Mouse (Mus musculus): ENCODE results near the gene Vps45. TPM values are rescaled to one million over a fixed set of nuclear protein-coding genes. Genes with fewer than 3 reads are reported as not detected.

Gene Vps45
- total RNA-seq, 2 experiments from 2014 or later = 19.6 to 19.8 TPM

Other genes starting within 250 kb of the Vps45 start
- gene Rprd2, start 239.6 kb downstream of the Vps45 start, total RNA-seq (2021) = 10 to 100 TPM; 33.2 to 37.4 TPM
- gene Prpf3, start 202.6 kb downstream of the Vps45 start, total RNA-seq (2021) = 10 to 100 TPM; 16.6 to 16.9 TPM
- gene Mrps21, start 186.9 kb downstream of the Vps45 start, total RNA-seq (2021) = 100 to 1,000 TPM; 317 to 349 TPM
- 1 to 10 TPM; 3.5 to 6.3 TPM for gene Ciart, start 176.2 kb downstream of the Vps45 start, total RNA-seq (2021)
- gene BC028528, start 166.5 kb downstream of the Vps45 start, total RNA-seq (2021) = 1 to 10 TPM; 1.7 to 2.2 TPM
- gene Aph1a, start 164.5 kb downstream of the Vps45 start, total RNA-seq (2021) = 10 to 100 TPM; 41.0 to 50.4 TPM
- 10 to 100 TPM; 54.2 to 76.9 TPM for gene Car14, start 153.8 kb downstream of the Vps45 start, total RNA-seq (2021)
- 10 to 100 TPM; 75.9 to 97.2 TPM for gene Anp32e, start 129.2 kb downstream of the Vps45 start, total RNA-seq (2021)
- 10 to 100 TPM; 13.9 to 22.0 TPM for gene Plekho1, start 62.5 kb downstream of the Vps45 start, total RNA-seq (2021)
- gene Otud7b, start 46.1 kb upstream of the Vps45 start, total RNA-seq (2021) = 10 to 100 TPM; 57.4 to 58.2 TPM
- gene Mtmr11, start 103.5 kb upstream of the Vps45 start, total RNA-seq (2021) = 1 to 10 TPM; 2.0 to 3.1 TPM
- gene Sf3b4, start 113.9 kb upstream of the Vps45 start, total RNA-seq (2021) = 10 to 100 TPM; 12.1 to 14.4 TPM
- under 1 TPM; 0.17 to 0.21 TPM for gene Sv2a, start 122.7 kb upstream of the Vps45 start, total RNA-seq (2021)
- gene Bola1, start 161.2 kb upstream of the Vps45 start, total RNA-seq (2021) = 10 to 100 TPM; 27.8 to 31.6 TPM
- 1 to 10 TPM in 1 of 2 experiments, under 1 TPM in 1; 0.62 to 1.8 TPM for gene Hist2h2ab, start 161.4 kb upstream of the Vps45 start, total RNA-seq (2021)
- 10 to 100 TPM in 1 of 2 experiments, 1 to 10 TPM in 1; 6.7 to 12.5 TPM for gene Hist2h2ac, start 162.4 kb upstream of the Vps45 start, total RNA-seq (2021)
- gene Hist2h2be, start 162.7 kb upstream of the Vps45 start, total RNA-seq (2021) = 1 to 10 TPM; 4.2 to 6.2 TPM
- 1 to 10 TPM; 4.7 to 4.9 TPM for gene Hist2h3c2, start 180.7 kb upstream of the Vps45 start, total RNA-seq (2021)
- gene Hist2h2aa2, start 181.8 kb upstream of the Vps45 start, total RNA-seq (2021) = 100 to 1,000 TPM; 170 to 186 TPM
- gene Hist2h2aa1, start 187.0 kb upstream of the Vps45 start, total RNA-seq (2021) = 1 to 10 TPM; 2.8 to 4.7 TPM
- not detected for gene Hist2h3c1, start 188.2 kb upstream of the Vps45 start, total RNA-seq (2021)
- 1 to 10 TPM; 4.6 to 7.8 TPM for gene Hist2h4, start 204.8 kb upstream of the Vps45 start, total RNA-seq (2021)
- gene Hist2h3b, start 210.2 kb upstream of the Vps45 start, total RNA-seq (2021) = 10 to 100 TPM; 14.0 to 16.9 TPM
- gene Hist2h2bb, start 211.3 kb upstream of the Vps45 start, total RNA-seq (2021) = 10 to 100 TPM; 15.3 to 27.5 TPM
- under 1 TPM in 1 of 2 experiments, not detected in 1; 0.14 TPM for gene Fcgr1, start 235.5 kb upstream of the Vps45 start, total RNA-seq (2021)

All from gastrocnemius, adult 18-20 months (tissue).